Mouse (Mus musculus) heart, adult 2 months (tissue): ENCODE measurements at regions not wholly inside any gene's neighbourhood (a gene's known extent, or its start where the extent isn't known, plus 50 kb on each side); places are given as distances from the start of the nearest gene placed in this dataset.
"Not testable (repeated sequence)": the region's sequence is repeated elsewhere in the genome, so short reads cannot be mapped to it uniquely, and the experiment has no call there.

ENCODE experiments used
- CTCF ChIP-seq: fragments of 200-600 bp; IDR thresholded peaks from 2 replicates; pipeline ENCODE4 v1.8.1; 2022; ENCODE audit warnings: antibody characterized with exemption, mild to moderate bottlenecking, moderate library complexity
- EP300 ChIP-seq: fragments of 200-500 bp; IDR thresholded peaks from 2 replicates; pipeline ENCODE4 v1.6.1; 2011; ENCODE audit warnings: low read depth, low read length, control low read depth; ENCODE audit not compliant: insufficient read depth
- POLR2A ChIP-seq: fragments of 200-500 bp; IDR thresholded peaks from 2 replicates; pipeline ENCODE4 v1.6.1; 2011; ENCODE audit warnings: mild to moderate bottlenecking, low read depth, low read length, control low read depth; ENCODE audit not compliant: insufficient read depth

DNA sequence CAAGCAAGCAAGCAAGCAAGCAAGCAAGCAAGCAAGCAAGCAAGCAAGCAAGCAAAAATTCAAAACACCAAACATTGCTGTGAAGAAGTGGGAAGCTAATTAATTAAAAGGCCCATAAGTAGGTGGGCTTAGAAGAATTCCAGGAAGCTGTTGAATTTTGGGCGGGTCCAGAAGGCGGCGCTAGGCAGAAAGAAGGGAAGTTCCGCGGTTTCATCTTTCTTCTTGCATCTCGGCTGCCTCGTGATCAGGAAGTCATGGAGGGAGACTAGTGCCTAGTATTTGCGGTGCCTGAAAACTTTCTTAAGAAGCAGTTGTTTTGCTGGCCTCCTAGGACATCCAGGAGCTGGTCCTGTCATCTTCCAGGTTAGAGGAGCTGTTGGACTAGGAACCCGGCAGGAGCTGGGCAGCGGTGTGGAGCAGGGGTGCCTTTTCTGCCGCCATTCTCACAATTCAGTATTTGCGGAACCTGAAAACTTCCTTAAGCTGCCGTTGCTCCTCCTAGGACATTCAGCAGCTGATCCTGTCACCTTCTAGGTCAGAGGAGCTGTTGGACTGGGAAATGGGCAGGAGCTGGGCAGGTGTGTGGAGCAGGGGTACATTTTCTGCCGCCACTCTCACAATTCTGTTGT, 113.6 kb downstream of the Zfp600 start:
- TF ChIP-seq POLR2A, CTCF, EP300: not testable (repeated sequence)
